Mouse (Mus musculus): Measurements from ENCODE around the gene Dmgdh.

Gene Dmgdh

DNA sequence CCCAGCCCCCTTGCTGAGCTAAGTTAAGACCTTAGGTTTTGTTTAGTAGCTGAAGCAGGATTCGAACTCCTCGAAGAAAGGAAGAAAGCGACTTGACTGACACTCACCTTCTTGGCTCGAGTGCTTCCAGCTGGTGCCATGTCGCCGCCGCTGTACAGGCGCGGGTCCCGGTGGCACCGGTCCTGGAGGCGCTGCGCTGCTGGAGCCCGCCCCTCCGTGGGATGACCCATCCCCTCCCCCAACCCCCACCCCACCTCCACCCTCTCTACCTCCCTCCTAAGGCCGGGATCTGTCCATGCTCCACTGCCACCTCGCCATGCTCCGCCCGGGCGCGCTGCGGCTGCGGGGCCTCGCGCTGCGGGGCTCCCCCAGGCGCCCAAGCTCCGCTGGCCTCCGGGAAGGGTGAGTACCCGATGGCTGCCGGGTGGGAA, at the start of gene Dmgdh, which contains the start of gene Bhmt2:
Gene Dmgdh, plus strand, starts transcription at position 303 of the 431 bp plus-strand sequence.
Gene Bhmt2, minus strand, starts transcription at position 172 of the 431 bp plus-strand sequence.
- DNase-seq (ENCODE audit: low read depth), result no peak

DNA sequence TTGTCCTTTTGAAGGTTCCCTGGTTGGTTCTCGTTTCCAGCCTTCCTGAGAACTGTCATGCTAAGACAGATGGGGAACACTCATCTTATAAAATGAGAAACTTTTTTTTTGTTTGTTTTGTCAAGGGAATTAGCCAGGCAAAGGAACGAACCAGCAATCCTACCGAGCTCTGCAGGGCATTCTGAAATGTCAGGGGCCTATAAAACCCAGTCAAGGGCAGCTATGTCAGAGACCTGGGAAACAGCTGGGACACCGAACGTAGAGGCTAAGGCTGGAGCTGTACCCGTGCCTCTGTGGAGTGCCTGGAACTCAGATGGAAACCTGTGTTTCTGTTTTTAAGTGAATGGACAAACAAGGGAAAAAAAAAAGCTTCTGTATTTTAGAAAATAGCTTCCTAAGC, 45.4 kb upstream of the Dmgdh start:
- DNase-seq (ENCODE audit: low read depth), result no peak

DNA sequence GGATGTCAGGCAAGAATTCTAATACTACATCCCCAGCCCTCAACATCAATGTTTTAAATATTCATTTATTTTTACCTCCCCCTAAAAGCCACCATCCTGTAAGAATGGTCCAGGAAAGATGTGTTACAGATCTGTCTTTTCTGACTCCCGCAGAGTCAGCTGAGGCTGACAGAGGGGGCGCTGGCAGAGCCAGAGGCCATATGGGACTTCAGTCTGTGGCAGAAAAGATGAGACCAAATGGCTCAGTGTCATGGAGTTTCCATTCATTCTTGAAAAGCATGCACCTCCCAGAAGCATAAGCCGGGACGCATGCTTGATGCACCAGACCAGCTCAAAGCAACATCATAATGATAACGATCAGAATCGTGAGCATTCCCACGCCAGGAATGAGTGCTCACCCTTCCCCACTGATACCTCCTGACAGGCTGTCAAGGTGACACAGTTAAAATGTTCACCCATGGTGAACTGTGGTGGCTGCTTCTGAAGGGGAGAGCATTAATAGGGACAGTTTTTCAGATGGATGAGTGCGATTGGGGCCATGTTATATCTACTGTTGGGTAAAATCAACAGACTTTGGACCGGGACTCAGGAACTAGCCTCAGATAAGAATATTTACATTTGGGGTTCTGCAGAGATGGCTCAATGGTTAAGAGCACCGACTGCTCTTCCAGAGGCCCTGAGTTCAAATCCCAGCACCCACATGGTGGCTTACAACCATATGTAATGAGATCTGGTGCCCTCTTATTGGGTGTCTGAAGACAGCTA, 43.1 kb upstream of the Dmgdh start:
- no peak for DNase-seq (ENCODE audit: low read depth)

DNA sequence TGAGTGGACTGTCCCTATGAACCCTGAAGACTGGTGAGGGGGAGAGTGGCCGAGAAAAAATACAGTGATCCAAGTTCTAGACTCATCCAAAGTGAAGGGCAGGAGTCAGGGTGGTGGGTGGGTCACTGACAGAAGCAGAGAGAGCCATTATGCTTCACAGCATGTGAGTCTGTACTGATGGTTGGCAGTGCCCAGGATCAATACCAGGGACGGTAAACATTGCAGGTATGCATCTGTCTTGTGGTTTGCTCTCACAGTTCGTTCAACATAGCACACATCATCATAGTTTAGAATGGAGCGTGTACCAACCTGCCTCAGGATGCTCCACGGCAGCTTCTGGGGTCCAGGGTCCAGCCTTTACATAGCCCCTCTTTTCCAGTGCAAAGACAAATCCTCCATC, 41.3 kb upstream of the Dmgdh start:
- no peak for DNase-seq (ENCODE audit: low read depth)

DNA sequence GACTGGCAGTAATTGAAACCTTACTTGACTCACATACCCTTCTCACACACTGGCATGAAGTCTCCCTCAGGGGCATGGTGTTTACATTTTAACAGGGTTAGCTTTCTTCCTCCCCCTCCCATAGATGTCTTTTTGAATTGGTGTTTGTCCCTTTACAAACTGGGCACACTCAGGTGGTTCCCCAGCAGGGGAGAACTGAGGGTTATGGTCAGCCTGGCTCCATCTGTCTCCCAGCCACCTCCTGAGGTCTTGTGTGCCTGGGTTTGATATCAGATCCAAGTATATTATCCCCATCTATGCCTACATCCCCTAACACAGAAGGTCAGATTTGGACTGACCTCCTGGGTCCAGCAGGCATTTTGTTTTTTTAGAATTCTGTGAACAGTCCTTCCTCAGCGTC, 37.7 kb upstream of the Dmgdh start:
- no peak for DNase-seq (ENCODE audit: low read depth)

DNA sequence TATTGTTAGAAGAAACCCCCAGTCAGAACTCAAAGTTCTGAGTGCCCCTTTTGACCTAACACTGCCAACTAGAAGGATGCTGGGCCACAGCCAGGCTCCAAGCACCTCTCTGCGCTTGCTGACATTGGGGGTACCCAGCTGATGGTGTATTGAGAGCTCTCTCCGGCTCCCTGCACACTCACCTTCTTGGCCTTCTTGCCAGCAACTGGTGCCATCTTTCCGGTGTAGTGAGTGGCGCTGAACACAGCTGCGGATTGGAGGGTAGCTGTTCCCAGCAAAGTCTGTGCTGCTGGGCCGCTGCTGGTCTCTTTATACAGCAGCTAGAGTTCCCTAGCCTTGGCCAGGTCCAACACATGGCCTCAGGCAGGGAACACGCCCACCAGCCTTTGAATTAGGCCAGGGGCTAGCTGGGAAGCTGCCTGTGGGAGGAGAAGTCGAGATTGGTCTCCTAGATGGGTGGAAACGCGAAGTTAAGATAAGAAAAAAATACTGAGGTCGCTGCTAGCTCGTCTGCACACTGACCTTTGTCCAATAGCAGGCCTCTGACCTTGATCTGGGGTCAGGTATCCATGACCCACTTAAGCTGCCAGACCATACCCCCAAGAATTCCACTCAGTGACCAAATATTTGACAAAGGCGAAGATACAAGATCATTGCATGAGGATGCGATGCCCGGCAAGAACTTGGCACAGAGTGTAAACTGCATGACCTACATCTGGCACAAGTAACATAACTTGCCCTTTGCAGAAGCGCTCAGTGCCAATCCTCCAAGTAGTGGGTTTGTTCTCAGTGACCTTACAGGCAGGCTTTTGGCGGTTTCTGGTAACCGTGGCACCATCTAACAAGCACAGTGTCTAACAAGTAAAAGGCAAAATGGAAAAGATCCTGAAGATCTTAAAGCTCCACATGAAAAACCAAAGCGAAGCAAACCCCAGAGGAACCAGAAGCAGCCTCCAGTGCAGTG, 36.7 kb upstream of the Dmgdh start, which contains the start of gene Bhmt:
Gene Bhmt, minus strand, starts transcription at position 680 of the 964 bp plus-strand sequence.
- no peak for DNase-seq (ENCODE audit: low read depth)

DNA sequence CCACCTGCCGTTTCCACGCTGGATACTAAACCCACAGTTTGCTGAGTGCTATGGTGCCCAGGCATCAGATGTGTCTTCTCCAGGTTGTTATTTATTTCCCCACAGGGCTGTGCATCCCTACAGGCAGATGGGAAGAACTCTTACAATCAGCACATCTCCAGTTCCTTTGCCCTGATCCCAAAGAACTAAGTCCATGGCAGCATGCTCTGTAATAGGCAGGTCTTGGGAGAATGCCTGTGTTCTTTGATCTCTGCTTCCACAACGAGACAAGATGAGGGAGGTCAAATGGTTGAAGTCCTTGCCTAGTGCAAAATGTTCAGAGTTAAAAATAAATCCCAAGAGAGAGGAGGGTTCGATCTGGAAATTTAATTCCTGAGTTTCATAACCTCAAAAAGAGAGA, 34.6 kb upstream of the Dmgdh start:
- no peak for DNase-seq (ENCODE audit: low read depth)

DNA sequence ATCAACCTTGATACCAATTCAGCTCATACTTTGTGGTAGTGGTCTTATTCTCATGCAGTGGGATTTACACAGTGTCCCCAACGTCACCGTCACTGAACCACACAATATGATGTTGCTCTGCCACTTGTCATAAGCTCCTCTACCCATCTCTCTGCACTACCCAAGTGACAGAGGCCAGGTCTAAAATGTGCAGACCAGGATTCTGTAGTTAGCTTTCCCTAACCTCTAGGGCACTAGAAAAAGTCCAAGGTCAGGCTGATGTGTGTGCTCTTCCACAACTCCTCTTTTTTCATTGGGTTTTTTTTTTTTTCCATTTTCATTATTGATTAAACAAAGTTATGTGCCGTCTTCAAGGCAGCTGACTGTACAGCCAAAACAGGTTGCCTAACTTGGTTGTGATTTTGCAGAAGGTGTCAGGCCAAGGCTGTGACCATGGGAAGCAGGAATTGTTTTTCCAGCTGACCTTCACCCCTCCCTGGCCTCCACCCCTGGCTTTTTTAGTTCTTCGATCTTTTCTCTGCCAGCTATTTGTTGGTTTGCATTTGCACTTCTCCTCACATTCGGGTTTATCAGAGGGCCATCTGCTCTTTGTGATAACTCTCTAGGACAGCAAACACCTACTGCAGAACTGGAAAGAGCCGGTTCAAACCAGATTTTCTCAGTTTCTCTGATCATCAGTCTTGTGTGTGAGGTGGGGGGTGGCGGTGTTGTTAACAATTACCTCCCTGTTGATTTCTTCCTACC, 25.7 kb upstream of the Dmgdh start:
- no peak for DNase-seq (ENCODE audit: low read depth)

DNA sequence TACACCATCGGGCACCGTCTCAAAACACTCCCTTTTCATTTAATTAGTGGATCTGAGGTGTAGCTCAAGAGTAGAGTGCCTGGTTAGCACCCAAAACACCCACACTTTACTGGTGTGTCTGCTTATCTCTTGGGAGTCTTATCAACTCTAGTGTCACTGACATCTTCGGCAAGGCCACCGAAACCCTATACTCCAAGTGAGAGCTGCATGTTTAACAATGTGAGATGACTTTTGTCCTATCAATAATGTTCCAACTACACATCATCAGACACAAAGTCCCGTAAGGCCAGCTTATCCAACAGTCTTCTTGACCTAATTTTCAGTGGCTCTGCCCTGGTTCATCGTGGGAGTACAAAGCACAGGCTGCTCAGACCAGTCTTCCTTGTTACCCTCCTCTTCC, 20.9 kb upstream of the Dmgdh start:
- no peak for DNase-seq (ENCODE audit: low read depth)

DNA sequence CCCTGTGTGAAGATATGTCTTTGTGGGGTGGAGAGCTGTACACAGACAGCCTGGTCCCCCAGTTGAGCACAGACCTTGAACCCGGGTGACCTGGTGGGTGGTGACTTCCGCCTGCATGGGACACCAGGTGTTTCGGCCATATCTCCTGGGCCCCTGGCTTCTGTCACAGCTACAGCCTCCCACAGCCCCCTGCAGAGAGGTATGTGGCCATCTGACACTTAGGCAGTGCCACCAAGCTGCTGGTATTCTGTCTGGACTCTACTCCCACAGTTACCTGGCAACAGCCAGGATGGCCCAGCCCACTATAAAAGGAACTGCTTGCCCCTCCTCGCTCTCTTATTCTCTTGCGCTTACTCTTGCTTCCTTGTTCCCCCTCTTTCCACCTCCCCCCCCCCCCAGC, 16.3 kb upstream of the Dmgdh start:
- no peak for DNase-seq (ENCODE audit: low read depth)

DNA sequence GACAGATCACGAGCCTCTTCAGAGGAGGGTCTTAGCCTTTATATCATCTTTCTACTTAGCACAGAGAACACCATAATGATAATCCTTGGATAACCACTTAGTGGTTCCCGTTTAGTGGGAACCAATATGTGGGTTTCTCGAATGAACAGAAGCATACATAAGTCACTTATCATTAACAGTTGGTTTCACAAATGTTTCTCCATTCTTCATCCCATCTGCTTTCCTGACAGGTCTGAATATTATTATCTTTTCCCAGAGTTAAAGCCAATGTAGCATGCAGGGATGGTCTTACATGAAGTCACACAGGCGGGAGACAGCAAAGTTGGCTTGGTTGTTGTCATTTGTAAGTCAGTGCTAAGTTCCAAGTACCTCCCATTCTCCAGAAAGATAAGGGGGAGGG, 6.6 kb upstream of the Dmgdh start:
- no peak for DNase-seq (ENCODE audit: low read depth)

DNA sequence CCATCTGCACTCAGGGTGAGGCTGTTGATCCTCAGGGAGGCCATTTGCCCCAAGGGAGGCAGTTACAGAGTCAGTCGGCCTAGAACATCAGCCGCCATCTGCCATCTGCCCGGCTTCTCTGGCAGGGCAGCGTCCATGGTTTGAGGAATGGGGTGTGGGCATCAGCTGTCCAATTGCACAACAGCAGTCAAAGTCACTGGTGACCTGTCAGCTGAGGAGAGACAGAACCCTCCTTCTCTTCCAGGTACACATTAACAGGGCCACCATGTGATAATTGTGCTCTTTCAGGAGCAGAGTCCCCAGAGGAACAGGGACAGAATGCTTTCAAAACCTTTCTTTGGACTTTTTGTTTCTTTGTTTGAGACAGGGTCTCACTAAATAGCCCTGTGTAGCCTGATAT, 1.9 kb upstream of the Dmgdh start:
- no peak for DNase-seq (ENCODE audit: low read depth)

DNA sequence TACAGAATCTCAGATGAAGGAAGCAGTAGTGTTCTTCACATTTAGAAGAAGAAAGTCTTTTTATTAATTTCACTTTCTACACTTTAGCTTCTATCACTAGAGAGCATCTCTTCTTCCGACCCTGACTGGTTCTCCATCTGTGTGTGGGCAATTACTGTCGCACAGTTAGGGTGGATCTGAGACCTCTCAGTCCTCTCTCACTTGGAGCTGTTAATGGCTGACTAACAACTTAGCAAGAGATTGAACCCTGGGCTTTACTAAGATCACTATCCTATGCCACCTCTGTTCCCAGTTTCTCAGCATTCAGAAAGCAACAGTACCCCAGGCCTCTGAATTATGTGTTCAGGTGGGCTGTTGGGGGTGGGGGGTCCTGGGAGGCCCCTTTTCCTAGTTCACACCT, 937 bp upstream of the Dmgdh start:
- DNase-seq (ENCODE audit: low read depth), result no peak

DNA sequence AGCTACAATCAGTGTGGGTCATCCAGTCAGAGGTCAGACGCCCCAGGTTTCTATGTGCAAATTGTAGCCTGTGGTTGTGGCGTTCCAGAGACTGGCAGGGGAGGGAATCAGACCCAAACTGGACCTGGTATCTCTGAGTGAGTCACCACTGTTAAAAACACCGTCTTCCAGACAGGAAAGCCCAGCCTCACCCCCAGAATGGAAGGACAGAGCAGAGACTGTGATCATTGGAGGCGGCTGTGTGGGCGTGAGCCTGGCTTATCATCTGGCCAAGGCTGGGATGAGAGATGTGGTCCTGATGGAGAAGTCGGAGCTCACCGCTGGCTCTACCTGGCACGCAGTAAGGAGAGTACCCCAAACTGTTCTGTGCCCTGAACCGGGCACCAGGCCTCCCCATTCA, 2.6 kb downstream of the Dmgdh start:
- DNase-seq (ENCODE audit: low read depth), result no peak

DNA sequence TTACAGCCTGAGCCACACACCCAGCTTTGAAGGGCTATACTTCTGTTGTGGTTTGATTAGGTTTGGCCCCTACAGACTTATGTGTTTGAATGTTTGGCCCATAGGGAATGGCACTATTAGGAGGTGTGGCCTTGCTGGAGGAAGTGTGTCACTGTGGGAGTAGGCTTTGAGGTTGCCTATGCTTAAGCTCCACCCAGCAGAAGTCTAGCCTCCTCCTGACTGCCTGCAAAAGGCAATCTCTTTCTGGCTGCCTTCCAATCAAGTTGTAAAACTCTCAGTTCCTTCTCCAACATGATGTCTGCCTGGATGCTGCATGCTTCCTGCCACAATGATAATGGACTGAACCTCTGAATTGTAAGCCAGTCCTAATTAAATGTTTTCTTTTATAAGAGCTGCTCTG, 9.1 kb downstream of the Dmgdh start:
- DNase-seq (ENCODE audit: low read depth), result no peak

DNA sequence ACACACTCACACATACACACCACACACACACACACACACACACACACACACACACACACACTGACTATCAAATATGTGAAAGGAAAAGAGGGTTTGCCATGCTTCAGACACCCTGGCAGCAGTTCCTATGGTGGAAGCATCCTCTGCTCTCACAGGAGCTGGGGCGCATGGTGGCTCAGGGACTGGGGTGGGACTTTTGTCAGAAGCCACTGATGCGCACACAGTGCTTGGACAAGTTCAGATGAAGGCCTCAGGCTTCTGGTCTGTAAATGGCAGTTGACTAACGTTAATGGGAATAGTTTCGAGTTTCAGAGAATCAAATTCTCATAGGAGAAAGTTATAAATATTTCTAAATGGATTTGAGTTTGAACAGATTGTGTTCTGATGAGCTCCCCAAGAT, 11.0 kb downstream of the Dmgdh start:
- no peak for DNase-seq (ENCODE audit: low read depth)

DNA sequence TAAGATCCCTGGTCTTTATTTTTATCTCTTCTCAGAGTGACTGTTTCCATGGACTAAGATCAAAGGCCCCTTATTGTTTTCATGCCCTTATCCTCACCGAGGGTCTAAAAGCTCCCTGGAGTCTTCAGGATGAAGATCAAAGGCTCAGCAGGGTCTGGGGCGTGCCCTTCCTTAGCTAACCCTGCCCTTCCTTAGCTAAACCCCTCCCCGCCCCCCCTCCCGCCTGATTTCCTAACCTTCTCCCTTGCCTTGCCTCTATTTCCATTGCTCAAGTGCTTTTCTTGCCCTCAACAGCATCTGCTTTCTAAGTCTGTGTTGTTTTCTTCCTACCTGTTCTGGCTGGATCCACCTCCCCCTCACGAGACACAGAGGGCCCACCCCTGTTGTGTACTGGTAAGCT, 13.1 kb downstream of the Dmgdh start:
- DNase-seq (ENCODE audit: low read depth), result no peak

DNA sequence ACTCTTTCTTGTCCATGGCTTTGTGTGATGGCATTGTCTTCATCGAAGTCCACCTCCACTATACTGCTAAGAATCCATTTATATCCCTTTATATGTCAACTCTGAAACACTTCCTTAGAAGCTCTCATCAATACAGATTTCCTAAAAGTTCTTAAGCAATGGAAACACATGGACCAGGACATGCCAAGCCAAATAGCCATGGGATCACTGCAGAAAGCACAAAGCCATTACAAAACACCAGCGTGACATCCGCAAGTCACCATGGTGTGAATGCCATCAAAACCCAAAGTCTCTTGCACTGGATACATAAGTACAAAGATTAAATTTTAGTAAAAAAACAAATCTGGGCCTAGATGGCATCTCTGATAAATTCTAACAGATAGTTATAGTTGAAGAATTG, 15.3 kb downstream of the Dmgdh start:
- no peak for DNase-seq (ENCODE audit: low read depth)

DNA sequence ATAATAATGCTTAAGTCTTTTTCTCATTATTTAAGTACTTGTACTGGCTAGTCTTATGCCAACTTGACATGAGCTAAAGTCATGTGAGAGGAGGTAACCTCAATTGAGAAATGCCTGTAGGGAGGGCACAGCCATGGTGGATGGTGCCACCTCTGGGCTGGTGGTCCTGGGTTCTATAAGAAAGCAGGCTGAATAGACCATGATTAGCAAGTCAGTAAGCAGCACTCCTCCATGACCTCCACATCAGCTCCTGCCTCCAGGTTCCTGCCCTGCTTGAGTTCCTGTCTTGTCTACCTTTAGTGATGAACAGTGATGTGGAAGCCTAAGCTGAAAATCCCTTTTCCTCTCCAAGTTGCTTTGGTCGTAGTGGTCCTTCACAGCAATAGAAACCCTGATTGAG, 16.6 kb downstream of the Dmgdh start:
- no peak for DNase-seq (ENCODE audit: low read depth)

DNA sequence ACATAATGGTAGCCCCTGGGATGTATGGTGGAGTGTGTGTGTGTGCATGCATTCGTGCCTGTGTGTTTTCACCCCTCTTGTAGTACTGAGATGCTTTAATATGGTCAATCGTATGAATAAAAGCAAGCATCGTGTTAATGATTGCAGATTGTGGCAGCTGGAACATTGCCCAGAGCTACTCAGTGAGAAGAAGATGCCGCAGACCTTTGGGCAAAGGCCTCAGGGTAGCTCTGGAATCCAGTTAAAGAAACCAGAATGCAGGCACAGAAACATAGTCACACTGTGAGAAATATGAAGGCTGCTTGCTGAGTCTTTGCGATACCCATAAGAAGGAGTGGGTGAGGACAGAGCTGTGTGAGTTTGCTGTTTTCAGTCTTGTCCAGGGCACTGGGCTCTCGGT, 24.6 kb downstream of the Dmgdh start:
- DNase-seq (ENCODE audit: low read depth), result no peak

DNA sequence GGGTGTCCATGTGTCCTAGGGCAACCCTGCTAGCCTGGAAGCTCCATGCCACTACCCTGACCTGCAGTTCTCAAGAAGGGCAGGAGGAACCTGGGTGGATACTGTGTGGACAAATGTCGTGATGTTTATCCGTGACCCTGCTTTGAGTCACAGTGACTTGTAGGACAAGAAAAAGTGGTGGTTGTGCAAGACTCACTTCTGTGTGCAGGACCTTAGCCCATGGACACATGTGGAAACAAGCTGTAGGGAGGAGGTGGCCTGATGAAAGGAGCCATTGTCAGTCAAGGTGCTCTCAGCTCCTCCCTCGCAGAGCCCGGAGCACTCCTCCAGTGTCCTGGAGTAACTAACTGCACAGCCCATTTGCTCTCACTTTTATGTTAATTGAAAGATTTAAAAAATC, 31.5 kb downstream of the Dmgdh start:
- no peak for DNase-seq (ENCODE audit: low read depth)

DNA sequence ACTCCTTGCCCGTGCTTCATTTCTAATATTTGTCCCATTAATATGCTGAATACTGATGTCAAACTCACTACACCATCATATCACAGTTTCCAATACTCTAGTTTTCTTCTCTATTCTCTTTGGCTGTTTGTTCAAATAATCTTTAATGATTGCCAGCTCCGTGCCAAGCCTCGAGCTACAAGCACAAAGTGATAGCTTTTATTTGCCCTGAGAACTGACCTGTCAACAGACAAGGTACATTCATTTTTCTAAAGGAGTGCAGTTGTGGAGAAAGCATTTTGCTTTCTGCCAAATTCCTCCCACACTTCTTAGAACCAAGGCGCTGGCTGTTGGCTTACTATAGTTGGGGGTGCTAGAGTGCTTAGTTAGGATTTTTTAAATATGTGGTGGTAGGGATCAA, 33.0 kb downstream of the Dmgdh start:
- no peak for DNase-seq (ENCODE audit: low read depth)

All from naive thymus-derived CD4-positive, alpha-beta T cell, adult 2 months (primary cell).